Mouse (Mus musculus) neutrophil, adult 5-6 weeks (primary cell): ENCODE data around the gene Josd2. TPM values are rescaled to one million over a fixed set of nuclear protein-coding genes. Genes with fewer than 3 reads are reported as not detected.

Experiments used
- ATAC-seq: fragments of 151-379, 151-347 bp; 2 replicates; pipeline ENCODE4 v1.8.0; 2017; ENCODE audit warnings: mild to moderate bottlenecking, moderate TSS enrichment; ENCODE audit not compliant: insufficient number of reproducible peaks, poor library complexity, low FRiP score, severe bottlenecking; ENCODE audit errors: extremely low read depth
- total RNA-seq: library from RNA; stranded (forward); fragments of 200-1000 nt; gene quantifications from 2 replicates; pipeline ENCODE4 v1.2.3, GENCODE M21; 2017

Josd2 gene
- total RNA-seq, 1 experiment from 2014 or later, result 19.9 TPM

DNA sequence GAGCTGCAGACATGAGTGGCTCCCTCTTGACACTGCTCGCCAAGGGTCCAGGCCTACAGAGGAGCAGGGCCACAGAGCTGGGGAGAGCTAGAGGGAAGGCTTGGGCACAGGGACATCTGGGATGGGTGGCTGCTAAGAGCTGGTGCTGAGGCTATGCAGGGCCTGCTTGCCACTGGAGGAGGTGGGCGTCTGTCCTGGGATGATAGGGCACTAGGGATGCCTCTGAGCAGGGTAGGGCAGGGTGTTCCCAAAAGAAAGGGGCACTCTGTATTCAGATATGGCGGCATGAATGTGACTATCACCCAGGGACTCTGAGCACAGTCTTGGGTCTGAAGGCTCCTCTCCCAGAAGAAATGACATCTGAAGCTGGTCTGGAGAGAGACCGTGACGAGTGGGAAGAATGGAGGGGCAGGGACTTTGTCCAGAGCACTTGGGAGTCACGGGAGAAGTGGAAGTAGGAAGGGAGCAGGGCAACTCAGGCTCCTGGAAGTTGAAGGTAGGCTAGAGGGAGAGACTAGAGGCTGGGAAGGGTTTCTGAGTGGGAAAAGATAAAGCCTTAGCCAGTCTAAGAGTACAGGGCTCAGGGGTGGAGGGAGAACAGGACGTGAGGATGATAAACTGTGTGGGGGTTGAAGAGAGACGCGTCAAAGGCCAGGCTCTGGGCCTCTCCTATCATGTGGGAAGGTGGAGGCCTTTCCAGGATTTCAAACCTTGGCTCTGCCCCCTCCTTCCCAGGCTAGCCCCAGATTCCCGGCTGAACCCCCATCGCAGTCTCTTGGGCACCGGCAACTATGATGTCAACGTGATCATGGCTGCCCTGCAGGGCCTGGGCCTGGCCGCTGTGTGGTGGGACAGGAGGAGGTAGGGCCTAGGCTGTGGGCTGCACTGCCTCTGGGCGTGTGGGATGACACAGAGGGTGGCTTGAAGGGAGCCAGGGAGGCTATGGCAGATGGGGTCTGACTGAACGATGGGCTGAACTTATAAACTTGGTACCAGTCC lies 2.2 kb downstream of the Josd2 start:
- ATAC-seq, result no peak

DNA sequence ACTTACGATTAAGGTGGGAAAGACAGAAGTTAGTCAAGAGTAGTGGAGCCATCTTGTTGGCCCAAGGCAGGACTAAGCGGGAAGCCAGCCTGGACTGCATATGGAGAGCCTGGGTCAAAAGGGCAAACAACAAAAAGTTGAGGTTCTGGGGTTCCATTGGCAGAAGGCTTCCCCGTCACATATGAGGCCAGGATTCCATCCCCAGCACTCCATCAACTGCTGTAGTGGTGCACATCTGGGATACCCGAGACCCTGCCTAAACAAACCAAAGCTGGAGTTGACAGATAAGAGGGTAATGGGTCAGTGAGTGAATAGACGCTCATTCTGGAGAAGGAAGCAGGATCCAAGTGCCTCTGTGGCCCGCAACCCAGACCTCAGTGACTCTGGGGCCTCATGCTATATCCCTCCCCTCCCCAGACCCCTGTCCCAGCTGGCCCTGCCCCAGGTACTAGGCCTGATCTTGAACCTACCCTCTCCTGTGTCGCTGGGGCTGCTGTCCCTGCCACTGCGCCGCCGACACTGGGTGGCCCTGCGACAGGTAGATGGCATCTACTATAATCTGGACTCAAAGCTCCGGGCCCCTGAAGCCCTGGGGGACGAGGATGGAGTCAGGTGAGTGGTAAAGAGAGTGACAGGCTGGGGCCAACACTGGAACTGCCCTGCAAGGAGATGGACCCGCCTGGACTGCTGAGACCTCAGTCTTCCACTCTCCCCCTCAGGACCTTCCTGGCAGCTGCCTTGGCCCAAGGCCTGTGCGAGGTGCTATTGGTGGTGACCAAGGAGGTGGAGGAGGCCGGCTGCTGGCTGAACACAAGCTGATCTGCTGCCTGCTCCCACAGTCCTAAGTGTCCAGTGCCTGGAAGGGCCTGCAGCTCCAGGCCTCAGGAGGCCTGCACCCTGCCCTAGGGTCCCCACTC lies 3.2 kb downstream of the Josd2 start:
- no peak for ATAC-seq

DNA sequence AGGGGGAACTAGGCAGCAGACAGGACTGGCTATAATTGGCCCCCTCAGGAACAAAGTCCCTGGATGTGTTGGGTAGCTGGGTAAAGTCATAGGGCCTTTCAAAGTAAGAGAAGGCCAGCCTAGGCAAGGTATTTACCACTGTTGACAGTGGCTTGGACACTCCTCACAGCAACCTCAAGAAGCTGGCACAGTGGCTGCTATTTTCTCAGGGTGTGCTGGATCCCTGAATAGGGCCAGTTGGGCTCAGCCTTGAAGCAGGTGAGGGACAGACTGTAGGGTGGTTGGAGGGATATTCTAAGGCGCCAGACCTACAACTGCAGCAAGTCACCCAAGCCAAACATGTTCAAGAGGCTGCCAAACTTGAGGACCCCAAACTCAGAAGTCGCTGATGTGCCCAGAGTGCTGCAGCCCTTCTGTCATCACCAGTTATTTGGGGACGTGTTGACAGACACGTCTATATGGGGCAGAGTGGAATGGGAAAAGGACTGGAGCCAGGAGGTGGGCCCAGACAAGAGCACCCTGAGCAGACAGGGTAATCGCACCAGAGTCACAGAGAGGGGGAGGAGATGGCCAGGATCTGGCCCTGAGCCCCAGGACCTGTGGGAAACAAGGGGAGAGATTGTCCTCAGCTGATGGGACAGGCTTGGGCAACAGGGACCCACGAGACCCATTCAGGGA lies 4.2 kb downstream of the Josd2 start:
- no peak for ATAC-seq

DNA sequence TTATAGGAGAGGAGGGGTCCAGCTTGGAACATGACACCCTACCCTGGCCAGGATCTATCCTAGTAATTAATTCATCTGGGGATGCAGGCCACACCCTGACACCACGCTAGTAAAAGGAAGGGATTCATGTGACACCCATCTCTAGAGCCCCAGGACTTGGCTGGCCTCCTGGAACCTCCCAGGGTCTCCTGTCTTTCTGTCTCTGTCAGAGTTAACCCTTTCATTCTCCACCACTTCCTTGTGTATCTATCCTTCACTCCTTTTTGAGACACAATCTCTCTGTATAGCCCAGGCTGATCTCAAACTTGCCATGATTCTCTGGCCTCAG lies 4.7 kb downstream of the Josd2 start:
- ATAC-seq, result no peak

DNA sequence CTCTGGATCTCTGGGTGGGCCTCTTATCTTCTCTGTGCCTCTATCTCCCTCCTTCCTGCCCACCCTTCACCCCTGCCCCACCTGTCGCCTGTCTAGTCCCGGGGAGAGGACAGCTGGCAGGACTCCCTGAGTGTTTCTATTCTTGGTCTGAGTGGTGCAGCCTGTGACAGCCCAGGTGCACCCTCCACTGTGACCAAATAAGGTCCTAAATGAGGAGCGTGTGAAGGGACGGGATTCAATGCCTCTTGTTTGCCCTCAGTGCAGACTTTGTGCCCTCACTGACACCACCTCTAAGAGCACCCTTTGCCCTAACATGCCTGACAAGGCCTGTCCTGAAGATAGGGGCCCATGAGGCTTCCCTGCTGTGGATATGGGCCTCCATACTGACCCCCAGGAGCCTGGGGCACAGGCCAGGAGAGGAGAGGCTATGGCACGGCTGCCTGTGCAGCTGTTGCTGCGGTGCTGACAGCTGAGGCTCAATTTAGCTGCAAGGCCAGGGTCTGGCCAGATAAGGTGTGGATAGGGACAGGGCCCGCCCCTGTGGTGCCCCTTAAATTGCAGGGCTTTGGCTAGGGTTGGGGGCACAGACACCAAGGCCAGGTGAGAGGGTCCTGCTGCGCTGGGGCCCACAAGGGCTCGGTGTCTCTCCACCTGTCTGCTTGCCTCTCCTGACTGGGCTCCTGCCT lies 5.3 kb downstream of the Josd2 start:
- ATAC-seq, result no peak

DNA sequence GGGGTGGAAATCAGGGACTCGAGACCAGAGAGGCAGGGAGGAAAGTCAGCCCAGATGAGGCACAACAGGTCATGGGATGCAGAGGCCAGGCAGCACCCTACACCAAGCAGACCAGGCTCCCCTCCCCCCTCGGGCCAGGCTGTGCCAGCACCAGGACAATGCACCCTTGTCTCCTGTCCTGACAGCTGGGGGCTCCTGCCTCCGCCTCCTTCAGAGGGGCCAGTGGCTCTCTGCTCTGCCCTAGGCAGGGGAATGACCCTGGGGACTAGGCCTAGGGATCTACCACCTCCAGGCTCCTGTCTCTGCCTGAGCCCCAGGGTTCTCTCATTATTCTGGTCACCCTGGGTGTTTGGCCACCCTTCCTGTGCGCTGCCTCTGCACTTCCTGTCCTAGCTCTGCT lies 6.6 kb downstream of the Josd2 start:
- ATAC-seq, result no peak

DNA sequence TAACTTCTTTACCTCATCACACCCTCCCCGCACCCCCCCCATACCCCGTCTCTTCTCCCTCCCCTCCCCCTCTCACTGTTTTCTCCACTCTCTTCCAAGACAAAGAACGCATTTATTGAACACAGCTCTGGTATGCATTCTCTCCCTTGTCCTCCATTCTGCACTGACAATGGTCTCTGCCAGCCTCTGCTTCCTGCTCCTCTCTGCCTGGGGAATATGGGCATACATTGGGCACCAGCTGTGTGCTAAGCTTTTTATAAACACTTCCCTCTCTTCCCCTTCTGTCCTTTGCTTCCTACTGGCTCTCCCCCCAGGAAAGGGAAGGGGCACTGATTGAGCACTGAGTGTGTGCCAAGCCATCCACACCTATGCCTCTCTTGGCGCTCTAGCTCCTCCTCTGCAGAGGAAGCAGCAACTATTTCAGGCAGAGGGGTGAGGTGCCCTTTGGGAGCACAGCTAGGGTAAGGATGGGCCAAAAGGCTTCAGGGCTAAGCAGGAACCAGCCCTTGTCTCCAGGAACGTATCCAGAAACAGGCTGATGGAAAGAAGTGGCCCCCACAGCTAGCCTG lies 7.3 kb downstream of the Josd2 start:
- ATAC-seq, result no peak

DNA sequence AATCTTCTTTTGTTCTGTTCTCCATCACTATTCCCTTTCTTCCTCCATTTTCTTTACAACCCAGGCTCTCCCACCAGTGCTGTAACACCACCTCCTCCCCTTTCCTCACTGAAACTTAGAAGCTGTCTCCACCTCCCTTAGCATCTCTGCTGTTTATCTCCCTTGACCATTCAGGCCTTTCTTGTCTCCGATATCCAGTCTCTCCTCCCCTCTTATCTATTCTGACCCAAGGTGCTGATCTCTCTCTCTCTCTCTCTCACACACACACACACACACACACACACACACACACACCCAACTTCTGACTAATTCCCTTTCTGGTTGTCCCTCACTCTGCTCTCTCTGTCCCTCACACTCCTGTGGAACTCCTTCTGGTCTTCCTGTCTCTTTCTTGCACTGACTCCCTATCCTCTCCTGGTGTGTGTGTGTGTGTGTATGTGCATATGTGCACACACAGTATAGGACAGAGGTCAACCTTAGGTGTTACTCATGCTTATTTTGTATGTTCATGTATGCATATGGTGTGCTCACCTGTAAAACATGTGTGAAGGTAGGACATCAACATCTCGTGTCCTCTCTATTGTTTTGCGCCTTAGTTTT lies 15.2 kb downstream of the Josd2 start:
- ATAC-seq, result no peak

DNA sequence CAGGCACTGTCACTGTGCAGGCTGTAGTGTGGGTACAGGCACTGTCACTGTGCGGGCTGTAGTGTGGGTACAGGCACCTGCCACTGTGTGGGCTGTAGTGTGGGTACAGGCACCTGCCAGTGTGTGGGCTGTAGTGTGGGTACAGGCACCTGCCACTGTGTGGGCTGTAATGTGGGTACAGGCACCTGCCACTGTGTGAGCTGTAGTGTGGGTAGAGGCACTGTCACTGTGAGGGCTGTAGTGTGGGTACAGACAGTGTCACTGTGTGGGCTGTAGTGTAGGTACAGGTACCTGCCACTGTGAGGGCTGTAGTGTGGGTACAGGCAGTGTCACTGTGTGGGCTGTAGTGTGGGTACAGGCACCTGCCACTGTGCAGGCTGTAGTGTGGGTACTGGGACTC lies 16.3 kb downstream of the Josd2 start:
- ATAC-seq, result no peak

DNA sequence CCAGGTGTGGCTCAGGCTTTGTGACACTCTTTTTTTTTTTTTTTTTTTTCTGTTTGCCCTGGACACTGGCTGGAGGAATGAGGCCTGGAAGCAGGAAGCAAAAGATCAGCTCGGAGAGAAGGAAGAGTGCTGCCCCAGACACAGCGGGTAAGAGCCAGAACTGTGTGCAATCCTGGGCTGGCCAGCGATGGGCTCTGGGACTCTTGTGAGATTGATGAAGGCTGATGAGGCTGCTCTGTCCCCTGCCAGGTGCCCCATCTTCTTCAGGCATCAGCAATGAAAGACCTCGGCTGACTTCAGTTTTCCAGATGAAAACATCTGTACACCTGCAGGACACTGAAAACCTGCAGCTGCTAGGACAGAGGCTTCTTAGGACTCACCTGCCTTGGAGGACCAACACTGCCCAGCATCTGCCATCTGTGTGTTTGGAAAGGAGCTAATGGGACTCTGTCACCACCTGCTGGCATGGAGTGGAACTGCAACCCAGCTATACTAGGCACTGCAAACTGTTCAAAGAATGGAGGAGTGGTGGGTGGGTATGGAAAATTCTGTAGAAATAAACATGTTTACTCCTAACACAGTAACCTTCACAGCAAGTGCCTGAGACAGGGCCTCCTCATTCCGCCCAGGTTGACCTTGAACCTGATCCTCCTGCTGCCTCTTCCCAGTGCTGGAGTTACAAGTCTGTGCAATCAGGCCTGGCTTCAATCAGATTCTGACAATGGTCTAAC lies 17.2 kb downstream of the Josd2 start:
- ATAC-seq, result peak; percentile 79

DNA sequence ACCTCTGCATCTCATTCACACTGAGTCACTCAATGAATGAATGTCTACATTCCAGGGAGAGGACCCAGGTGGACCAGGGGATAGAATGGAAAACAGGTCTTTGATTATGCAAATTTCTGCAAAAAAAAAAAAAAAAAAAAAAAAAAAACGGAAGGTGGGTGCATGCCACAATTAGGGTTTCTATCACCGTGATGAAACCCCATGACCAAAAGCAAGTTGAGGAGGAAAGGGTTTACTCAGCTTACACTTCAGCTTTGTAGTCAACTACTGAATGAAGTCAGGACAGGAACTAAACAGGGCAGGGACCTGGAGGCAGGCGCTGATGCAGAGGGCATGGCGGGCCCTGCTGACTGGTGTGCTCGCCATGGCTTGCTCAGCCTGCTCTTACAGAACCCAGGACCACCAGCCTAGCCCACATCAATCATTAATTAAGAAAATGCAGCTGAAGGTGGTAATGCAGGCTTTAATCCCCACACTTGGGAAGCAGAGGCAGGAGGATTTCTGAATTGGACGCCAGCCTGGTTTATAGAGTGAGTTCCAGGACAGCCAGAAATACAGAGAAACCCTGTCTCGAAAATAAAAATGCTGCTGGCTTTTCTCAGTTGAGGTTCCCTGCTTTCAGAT lies 17.9 kb downstream of the Josd2 start:
- no peak for ATAC-seq

DNA sequence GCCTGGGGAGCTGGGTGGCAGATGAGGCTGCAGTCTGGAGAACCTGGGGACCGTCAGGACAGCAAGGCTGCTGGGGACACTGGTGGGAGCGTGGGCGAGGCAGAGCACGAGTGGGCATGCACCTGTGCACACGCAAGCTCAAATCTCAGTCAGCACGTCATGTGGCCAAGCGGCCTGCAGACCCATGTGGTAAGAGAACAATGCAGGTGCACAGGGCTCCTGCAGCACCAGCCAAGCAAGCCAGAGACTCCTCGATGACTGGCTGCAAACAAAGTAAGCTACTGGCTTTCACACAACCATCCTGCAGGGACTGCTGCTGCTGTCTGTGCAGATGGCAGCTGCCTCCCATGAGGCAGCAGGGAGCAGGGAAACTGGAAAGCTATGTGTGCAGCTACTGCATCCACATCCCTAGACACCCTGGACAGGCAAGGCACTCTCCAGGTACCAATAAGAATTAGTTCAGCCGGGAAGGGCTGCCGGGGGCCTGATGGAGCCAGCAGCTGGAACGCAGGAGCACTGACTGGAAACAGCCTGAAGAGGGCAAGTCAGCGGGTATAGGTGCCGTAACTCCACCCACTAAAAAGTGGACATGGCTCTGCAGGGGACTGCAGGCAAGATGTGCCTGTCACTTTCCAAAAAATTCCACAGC lies 19.3 kb downstream of the Josd2 start:
- ATAC-seq, result no peak

DNA sequence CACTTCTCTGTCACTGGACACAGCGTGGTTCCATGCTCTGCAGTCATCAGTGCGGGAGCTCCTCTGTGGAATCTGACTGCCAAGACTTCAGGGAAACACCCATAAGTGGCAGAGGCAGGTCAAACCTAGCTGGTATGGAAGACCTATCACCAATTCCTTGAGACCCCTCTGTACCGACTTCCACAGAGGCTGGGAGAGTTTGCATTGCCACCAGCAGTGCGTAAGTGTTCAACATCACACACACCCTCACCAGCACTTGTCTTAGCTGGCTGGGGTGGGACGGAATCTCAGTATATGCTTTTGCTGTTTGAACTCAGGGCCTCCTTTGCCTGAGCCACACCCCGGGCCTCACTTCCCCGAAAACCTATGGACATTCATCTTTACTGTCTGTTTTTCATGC lies 20.2 kb downstream of the Josd2 start:
- no peak for ATAC-seq

DNA sequence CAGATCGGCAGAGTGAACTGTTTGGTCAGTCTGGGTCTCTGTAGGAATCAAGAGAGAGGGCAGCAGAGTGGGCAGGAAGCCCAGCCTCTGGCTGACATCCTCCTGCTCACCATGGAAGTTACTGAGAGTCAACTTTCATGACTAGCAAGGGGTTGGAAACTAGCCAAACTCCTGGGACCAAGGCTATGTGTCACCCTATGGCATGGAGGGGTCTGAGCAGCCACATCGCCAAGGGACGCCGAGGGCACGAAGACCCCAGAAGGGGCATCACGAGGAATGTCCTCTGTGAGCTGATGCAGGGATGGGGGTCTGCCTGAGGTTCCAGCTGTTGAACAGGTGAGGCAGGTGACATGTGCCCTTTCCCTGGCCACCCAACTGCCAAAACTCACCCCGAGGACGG lies 20.8 kb downstream of the Josd2 start:
- no peak for ATAC-seq

DNA sequence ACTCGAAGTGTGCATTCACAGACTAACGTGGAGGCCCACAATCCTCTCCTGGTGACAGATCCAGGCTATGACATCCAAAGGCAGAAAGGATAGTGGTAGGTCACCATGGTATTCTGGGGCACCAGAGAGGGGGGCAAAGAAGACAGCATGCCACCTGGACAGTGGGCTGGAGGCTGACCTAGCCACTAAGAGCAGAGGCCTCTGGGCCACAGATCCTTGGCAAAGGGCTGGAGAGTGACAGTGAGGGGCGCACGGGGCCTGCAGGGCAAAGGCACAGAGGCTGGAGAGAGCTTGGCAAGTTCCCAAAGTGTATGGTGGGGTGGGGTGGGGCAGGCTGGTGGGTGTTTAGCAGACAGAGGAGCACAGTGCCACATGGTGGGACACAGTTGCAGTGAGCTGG lies 22.5 kb downstream of the Josd2 start:
- no peak for ATAC-seq

DNA sequence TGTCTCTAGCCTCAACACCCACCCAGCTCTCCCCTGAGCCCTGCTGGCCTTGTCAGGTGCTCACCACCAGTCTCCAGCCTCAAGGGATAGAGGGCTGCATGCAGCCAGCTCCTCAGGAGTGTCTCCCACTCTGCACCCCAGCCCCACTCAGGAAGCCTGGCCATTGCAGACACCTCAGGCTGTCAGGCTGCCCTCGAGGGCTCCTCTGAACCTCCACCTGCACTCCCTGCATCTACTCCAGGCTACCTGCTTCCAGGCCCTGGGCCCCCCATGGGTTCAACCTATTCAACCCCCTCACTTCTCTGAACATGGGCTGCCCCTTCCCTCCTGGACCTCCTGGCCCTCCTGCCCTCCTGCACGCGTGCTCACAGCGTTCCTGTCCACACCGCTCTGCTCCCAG lies 23.6 kb downstream of the Josd2 start:
- no peak for ATAC-seq
